Mouse (Mus musculus): ENCODE results near the gene Gm49403.
A peak's percentile ranks its signal among the peaks of the same experiment; 100 is the strongest.
"Not testable (repeated sequence)": the region's sequence is repeated elsewhere in the genome, so short reads cannot be mapped to it uniquely, and the experiment has no call there.

Gene Gm49403

GRCm38 (mm10) chr19:8871267-8872186 lies 12.2 kb upstream of the Gm49403 start, which contains the start of gene Ubxn1:
Ubxn1 (plus strand) TSS chr19:8871496.
- DNase-seq (ENCODE audit: low spot score) = peak; percentile 98

DNA sequence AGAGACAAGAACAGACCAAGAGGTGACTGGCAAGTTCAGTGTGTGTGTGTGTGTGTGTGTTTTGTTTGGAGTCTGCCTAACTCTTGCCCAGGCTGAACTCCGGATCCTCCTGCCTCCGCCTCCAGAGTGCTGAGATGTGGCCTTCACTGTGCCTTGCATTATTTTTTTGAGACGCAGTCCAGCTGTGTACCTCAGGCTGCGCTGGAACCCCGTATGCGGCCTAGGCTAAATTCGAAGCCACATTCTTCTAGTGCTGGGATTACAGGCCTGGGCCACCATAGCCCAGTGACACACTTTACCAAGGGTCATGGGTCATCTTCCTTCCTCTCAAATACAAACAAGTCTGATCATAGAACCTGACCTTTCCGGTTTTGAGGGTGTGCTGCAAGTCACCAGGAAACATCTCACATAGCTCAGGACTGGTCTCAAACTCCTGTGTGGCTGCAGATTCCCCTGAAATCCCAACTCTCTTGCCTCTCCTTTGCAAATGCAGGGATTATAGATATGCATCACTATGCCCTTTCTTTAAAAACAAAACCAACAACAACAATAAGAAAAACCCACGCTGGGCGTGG lies 11.4 kb upstream of the Gm49403 start:
- no peak for DNase-seq (ENCODE audit: low spot score)

GRCm38 (mm10) chr19:8875031-8875430 lies 8.7 kb upstream of the Gm49403 start:
- DNase-seq (ENCODE audit: low spot score) = no peak

DNA sequence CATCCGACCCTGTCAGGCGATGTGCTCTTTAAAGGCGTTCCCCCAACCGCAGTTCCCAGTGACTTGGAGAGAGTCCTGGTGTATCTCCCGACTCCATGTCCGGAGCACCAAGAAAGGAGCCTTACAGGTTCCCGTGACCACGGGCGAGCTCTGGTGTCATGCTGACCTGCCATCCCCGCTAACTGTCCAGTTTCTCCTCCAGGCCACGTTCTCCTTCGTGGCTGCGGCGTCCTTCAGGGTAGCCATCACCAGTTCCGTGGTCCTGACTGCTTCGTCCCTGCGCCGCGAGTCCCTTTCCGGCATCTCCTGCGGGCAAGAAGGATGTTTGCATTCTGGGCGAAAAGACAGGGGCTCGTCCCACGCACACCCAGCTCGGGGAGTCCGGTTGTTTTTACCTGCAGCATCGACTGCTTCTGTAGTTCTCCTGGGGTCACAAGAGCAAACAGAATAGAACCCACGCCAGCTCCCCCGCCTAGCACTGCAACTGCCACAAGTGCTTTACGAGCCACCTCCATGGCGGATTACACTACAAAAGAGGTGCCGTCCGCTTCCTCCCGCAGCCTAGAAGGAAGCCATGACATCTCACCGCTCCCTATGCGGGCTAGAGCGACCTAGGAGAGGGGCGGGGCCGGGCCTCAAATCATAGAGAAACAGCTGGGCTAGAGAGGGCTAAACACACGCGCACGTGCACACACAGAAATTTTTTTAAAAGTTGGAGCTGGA lies 3.3 kb upstream of the Gm49403 start, which contains the start of gene Uqcc3:
Gene Uqcc3, minus strand, starts transcription at position 613 of the 723 bp plus-strand sequence.
- DNase-seq (ENCODE audit: low spot score) = peak; percentile 83

- no peak for DNase-seq (ENCODE audit: low spot score)
These were observed 2.7 kb upstream of the Gm49403 start for GRCm38 (mm10) chr19:8881034-8881392.

GRCm38 (mm10) chr19:8886916-8887584 lies 3.3 kb downstream of the Gm49403 start:
- no peak for DNase-seq (ENCODE audit: low spot score)

DNA sequence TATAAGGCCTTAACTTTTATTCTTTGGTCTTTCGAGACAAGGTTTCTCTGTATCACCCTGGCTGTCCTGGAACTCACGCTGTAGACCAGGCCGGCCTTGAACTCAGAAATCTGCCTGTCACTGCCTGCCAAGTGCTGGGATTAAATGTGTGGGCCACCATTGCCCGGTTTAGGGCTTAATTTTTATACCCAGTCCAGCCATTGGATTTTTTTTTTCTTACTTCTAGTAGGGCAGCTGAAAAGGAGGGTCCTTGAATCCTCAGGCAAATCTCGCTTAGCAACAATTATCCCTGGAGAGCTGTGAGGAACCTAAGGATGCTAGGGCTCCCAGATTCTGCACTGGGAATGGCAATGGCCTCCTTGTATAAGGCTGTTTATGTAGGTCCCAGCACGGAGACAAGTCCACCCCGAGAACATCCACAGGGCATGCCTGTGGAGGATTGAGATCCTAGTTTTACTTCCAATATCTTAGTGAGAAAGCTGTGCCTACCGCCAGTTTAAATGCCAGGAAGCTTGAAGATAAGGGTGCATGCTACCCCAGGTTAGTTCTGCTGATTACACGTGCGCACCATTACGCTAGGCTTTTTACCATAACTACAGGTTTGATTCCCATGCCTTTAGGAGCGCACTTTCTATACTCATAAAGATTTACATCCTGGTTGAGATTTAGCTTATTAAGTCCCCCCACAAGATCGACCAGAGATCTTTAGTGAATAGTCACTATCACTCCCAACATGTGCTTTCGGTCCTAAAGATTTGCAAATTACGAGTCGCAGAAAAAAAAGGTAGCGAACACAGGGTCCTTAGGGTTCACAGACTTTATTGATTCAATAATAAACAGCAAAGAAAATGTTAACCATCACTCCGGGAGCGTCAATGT lies 4.1 kb downstream of the Gm49403 start:
- DNase-seq (ENCODE audit: low spot score) = no peak

GRCm38 (mm10) chr19:8888511-8889385 lies 5.0 kb downstream of the Gm49403 start, which contains the start of the genes 1810009A15Rik and Gm49416:
1810009A15Rik (plus strand) TSS chr19:8888853.
Gm49416 (plus strand) TSS chr19:8888926.
- DNase-seq (ENCODE audit: low spot score) = peak; percentile 87

DNA sequence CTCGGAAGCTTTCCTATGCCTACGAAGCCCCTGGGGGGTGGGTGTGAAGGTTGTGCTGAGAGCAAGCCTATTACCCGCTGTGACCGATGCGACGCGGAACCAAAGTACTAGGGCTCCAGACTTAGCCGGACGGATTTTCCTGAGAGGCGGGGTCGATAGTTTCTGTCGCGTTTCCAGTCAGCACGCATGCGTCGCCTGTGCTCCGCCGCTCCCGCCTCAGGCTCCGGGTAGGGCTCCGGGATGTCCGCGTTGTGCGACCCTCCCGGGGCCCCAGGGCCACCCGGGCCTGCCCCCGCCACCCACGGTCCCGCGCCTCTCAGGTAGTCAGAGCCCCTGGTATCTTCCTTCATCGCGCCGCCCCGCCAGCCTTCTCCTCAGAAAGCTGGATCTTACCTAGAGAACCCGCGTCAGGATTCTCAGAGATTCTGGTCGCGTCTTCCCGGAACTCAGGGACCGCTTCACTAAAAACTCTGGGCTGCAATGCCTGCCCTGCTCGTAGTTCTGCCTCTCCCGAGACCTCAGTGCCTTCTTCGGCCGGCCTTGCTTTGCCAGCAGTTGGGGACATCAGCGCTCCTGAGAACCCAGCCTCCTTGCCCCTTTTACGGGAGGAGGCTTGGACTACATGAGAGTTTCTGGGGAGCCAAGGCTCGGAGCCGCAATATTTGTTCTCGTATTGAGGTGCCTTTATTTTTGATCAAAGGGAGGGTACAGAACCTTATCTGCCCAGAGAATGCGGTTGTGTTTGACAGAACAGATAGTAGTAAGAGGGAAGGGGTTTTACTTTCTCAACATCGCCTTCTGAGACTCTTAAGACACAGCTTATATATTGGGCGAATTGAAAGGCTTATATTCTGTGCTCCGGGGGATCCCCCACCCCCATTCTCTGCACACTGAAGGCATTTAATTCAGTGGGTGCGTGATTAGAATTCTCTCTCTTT lies 9.4 kb downstream of the Gm49403 start, which contains the start of gene Ints5:
Gene Ints5, plus strand, starts transcription at position 177 of the 938 bp plus-strand sequence.
- DNase-seq (ENCODE audit: low spot score) = peak; percentile 55

GRCm38 (mm10) chr19:8895397-8895960 lies 11.7 kb downstream of the Gm49403 start:
- no peak for DNase-seq (ENCODE audit: low spot score)

DNA sequence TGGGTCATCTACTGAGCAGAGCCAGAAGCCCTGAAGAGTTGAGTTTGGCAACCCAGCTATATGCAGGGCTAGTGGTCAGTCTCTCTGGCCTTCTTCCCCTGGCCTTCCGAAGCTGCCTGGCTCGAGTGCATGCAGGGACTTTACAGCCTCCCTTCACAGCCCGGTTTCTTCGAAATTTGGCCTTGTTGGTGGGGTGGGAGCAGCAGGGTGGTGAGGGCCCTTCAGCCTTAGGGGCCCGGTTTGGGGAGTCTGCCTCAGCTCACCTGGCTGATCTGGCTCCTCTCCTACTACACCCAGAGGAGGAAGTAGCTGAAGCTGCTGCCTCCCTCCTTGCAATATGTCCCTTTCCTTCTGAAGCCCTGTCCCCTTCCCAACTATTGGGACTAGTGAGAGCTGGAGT lies 12.5 kb downstream of the Gm49403 start:
- DNase-seq (ENCODE audit: low spot score) = not testable (repeated sequence)

GRCm38 (mm10) chr19:8897211-8897864 lies 13.6 kb downstream of the Gm49403 start:
- not testable (repeated sequence) for DNase-seq (ENCODE audit: low spot score)

GRCm38 (mm10) chr19:8897865-8898495 lies 14.2 kb downstream of the Gm49403 start, which contains the start of gene Ganab:
Ganab (plus strand) TSS chr19:8898071.
- DNase-seq (ENCODE audit: low spot score) = peak; percentile 88

DNA sequence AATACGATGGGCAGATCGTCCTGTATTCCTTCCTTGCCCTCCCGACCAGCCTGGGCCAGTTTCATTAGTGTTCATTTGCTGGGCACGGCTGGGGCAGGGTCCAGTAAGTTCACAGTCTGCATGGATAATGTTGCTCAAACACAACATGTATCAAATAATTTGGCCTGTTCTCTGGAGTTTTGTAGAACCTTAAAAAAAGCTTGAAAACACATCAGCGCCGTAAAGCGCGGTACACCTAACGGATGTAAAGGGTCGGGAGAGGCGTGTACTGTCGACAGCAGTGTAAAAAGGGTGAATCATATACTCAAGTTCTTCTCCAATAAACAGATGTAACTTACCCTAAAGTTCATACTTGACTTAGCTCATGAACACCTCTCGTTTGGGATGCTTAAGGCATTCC lies 14.8 kb downstream of the Gm49403 start:
- DNase-seq (ENCODE audit: low spot score) = no peak

GRCm38 (mm10) chr19:8899079-8899478 lies 15.3 kb downstream of the Gm49403 start:
- DNase-seq (ENCODE audit: low spot score) = no peak

- no peak for DNase-seq (ENCODE audit: low spot score)
These were observed 19.7 kb downstream of the Gm49403 start for GRCm38 (mm10) chr19:8903412-8903811.

DNA sequence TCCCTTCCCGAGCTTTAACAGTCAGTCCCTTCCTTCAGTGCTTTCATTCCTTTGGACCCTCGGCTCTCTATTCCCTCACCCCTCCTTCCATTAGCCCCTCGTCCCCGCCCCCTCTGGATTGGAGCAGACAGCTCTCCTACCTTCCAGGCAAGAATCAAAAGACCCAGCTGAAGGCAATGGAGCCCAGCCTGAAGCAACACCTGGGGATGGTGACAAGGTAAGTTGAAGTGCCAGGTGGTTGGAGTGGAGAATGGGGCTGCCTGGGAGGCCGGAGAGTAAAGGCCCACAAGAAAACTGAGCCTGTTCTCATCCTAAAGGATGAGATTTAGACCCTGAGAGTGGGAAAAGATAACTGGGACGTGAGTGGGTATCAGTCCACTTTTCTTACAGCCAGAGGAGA lies 24.8 kb downstream of the Gm49403 start:
- DNase-seq (ENCODE audit: low spot score) = no peak
